ENCODE assay signal across 9 mouse cellular contexts in the genomic region with DNA sequence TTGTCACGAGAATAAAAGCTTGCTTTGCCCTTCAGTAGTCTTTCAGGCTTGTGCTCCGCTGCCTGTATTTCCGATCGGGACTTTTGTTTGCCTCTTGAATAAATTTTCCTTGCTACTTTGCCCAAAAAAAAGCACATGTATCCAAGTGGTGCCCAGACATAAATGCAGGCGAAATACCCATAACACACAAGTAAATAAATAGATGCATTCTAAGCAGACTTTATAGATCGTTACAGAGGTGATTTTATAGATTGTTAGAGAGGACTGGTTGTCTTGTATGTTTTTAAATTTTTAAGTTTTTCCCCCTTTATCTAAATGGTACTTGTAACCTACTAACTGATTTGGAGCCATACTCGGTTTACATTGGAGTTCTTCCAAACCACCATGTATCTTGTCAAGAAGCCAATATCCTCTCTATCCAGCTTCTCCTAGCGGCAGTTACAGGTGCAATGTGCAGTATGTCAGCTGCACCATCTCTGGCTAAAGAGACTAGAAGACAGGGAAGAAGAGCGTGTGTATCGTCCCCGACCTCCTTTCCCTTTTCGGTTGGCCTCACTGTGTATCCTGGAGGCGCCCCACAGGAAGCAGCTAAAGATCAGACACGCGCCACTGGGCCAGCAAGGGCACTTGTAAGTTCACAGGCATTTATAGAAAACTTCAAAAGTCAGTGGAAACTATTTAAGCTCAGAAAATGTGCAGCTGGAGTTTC. TPM values are rescaled to one million over a fixed set of nuclear protein-coding genes. Genes with fewer than 3 reads are reported as not detected.
A peak's percentile ranks its signal among the peaks of the same experiment; 100 is the strongest.
DNase-seq lines count a peak whose midpoint lies in the region; ATAC-seq lines count a peak whose summit lies in the region.
"Had no signal": no experiment of that assay in that cellular context is flagged by ENCODE, and none has a peak within 500 bp of the region (broad histone marks: within the 10 kb centered on the region; RNA-seq: fewer than 3 reads in every experiment).

No protein-coding gene starts in this region.

- 43% methylated on average over 15 of the region's 15 CpGs for WGBS in embryonic facial prominence, embryonic 14.5 days
- 56% methylated on average over 15 of the region's 15 CpGs for WGBS in limb, embryonic 11.5 days

- H3K9ac ChIP-seq in embryonic facial prominence, embryonic 14.5 days (ENCODE audit: low read depth, low read length), result no peak overlapping the region
- no peak overlapping the region for H3K9ac ChIP-seq in limb, embryonic 11.5 days (ENCODE audit: low read length)

- no peaks in the 10 kb centered on the region for H3K9me3 ChIP-seq in embryonic facial prominence, embryonic 14.5 days (ENCODE audit: control insufficient read depth, low read length)
- H3K9me3 ChIP-seq in limb, embryonic 11.5 days (ENCODE audit: control insufficient read depth, low read length), result no peaks in the 10 kb centered on the region

- no peak for ATAC-seq in cerebellum, adult (ENCODE audit: insufficient number of reproducible peaks, low FRiP score, low TSS enrichment)
- 0 out of 2 replicates have a peak, but pooled peaks have one; percentile 41 for ATAC-seq in embryonic facial prominence, embryonic 14.5 days (ENCODE audit: low read depth)
- no peak for ATAC-seq in limb, embryonic 11.5 days (ENCODE audit: insufficient number of reproducible peaks, low FRiP score, low TSS enrichment, low read depth)

- H3K4me2 ChIP-seq in embryonic facial prominence, embryonic 14.5 days (ENCODE audit: low read depth, low read length), result peak overlapping the region; percentile 34
- no peak overlapping the region for H3K4me2 ChIP-seq in limb, embryonic 11.5 days (ENCODE audit: low read depth, severe bottlenecking)

- no peaks in the 10 kb centered on the region for H3K27me3 ChIP-seq in embryonic facial prominence, embryonic 14.5 days (replicated peaks; ENCODE audit: control insufficient read depth, insufficient read depth, low read length)
- no peaks in the 10 kb centered on the region for H3K27me3 ChIP-seq in limb, embryonic 11.5 days (ENCODE audit: control insufficient read depth, insufficient read depth, low read length)
- H3K27me3 ChIP-seq in splenic B cell, adult 2 months (ENCODE audit: control insufficient read depth, insufficient read depth, low read length, poor library complexity, severe bottlenecking), result no peaks in the 10 kb centered on the region

- peak; percentile 23 for DNase-seq in cerebellum, adult 8-10 months
- DNase-seq in A20 (ENCODE audit: low read depth, low spot score), result peak; percentile 23
- DNase-seq in embryonic facial prominence, embryonic 14.5 days (ENCODE audit: low spot score), result peak; percentile 56
- peak; percentile 29 for DNase-seq in limb, embryonic 11.5 days (ENCODE audit: low spot score)
- DNase-seq in splenic B cell, adult 2 months (ENCODE audit: low read depth, low spot score), result peak; percentile 50
- DNase-seq in gastrocnemius, postnatal 4 days (ENCODE audit: low spot score in 2 of 2), result no peak
- DNase-seq in left cerebral cortex, postnatal 36 days (ENCODE audit: low spot score in 2 of 2), result no peak

- H3K4me1 ChIP-seq in embryonic facial prominence, embryonic 14.5 days (ENCODE audit: control insufficient read depth, insufficient read depth, low read length), result peaks cover 8% of the 10 kb centered on the region
- H3K4me1 ChIP-seq in limb, embryonic 11.5 days (ENCODE audit: control insufficient read depth, insufficient read depth, low read length), result peaks cover 3% of the 10 kb centered on the region; the same call in 1 of the 2 replicates

- H3K27ac ChIP-seq in embryonic facial prominence, embryonic 14.5 days (replicated peaks; ENCODE audit: low read depth, low read length), result no peak overlapping the region
- no peak overlapping the region for H3K27ac ChIP-seq in limb, embryonic 11.5 days (replicated peaks; ENCODE audit: low read depth, low read length)
- H3K27ac ChIP-seq: heart, adult 2 months had no signal

- intact Hi-C loops in left cerebral cortex, postnatal 36 days (cut with DNase I), result no loop called here

- no peak overlapping the region for H3K4me3 ChIP-seq in embryonic facial prominence, embryonic 14.5 days (ENCODE audit: low read depth, low read length)
- H3K4me3 ChIP-seq in limb, embryonic 11.5 days (ENCODE audit: low read depth, low read length), result no peak overlapping the region
- H3K4me3 ChIP-seq: heart, adult 2 months had no signal

- no peaks in the 10 kb centered on the region for H3K36me3 ChIP-seq in embryonic facial prominence, embryonic 14.5 days (ENCODE audit: control insufficient read depth, insufficient read depth, low read length)
- H3K36me3 ChIP-seq in limb, embryonic 11.5 days (ENCODE audit: control insufficient read depth, insufficient read depth, low read length), result no peaks in the 10 kb centered on the region
- H3K36me3 ChIP-seq in splenic B cell, adult 2 months (ENCODE audit: control insufficient read depth, insufficient read depth, low read length, poor library complexity, severe bottlenecking), result no peaks in the 10 kb centered on the region

RNA-seq across cellular contexts. Expression of gene 9530077C05Rik, which starts 18.4 kb away (rescaled TPM):
- 4.9 and 5.1 TPM in 2 replicates for polyA plus RNA-seq in embryonic facial prominence, embryonic 14.5 days (2014; fragmentation: Nextera tagmentation; extraction: Ambion mirVana)
- polyA plus RNA-seq in limb, embryonic 11.5 days (2014; fragmentation: Nextera tagmentation; extraction: Ambion mirVana), result 6.9 and 8.8 TPM in 2 replicates
- total RNA-seq in gastrocnemius, postnatal 4 days (2021), result under 1 TPM; 0.69 to 0.83 TPM
- total RNA-seq in left cerebral cortex, postnatal 36 days (2021), result 1 to 10 TPM; 6.9 to 7.9 TPM

RNA-seq across cellular contexts. Expression of gene Gm17545, which starts 24.4 kb away (rescaled TPM):
- not detected in 2 replicates for polyA plus RNA-seq in embryonic facial prominence, embryonic 14.5 days (2014; fragmentation: Nextera tagmentation; extraction: Ambion mirVana)
- polyA plus RNA-seq in limb, embryonic 11.5 days (2014; fragmentation: Nextera tagmentation; extraction: Ambion mirVana), result not detected in 2 replicates
- not detected for total RNA-seq in gastrocnemius, postnatal 4 days (2021)
- total RNA-seq in left cerebral cortex, postnatal 36 days (2021), result not detected
- total RNA-seq: heart, adult 2 months had no signal
- polyA plus RNA-seq: heart, adult 2 months had no signal

RNA-seq across cellular contexts. Expression of gene Rp9, which starts 39.9 kb away (rescaled TPM):
- 60.7 and 61.5 TPM in 2 replicates for polyA plus RNA-seq in embryonic facial prominence, embryonic 14.5 days (2014; fragmentation: Nextera tagmentation; extraction: Ambion mirVana)
- 62.7 TPM in 2 replicates for polyA plus RNA-seq in limb, embryonic 11.5 days (2014; fragmentation: Nextera tagmentation; extraction: Ambion mirVana)
- 10 to 100 TPM; 36.1 to 38.4 TPM for total RNA-seq in gastrocnemius, postnatal 4 days (2021)
- 10 to 100 TPM; 43.4 to 43.5 TPM for total RNA-seq in left cerebral cortex, postnatal 36 days (2021)

RNA-seq across cellular contexts. Expression of gene Anln, which starts 40.7 kb away (rescaled TPM):
- polyA plus RNA-seq in embryonic facial prominence, embryonic 14.5 days (2014; fragmentation: Nextera tagmentation; extraction: Ambion mirVana), result 38.7 and 46.2 TPM in 2 replicates
- polyA plus RNA-seq in limb, embryonic 11.5 days (2014; fragmentation: Nextera tagmentation; extraction: Ambion mirVana), result 54.4 and 56.1 TPM in 2 replicates
- total RNA-seq in gastrocnemius, postnatal 4 days (2021), result 10 to 100 TPM; 25.9 to 26.3 TPM
- total RNA-seq in left cerebral cortex, postnatal 36 days (2021), result 10 to 100 TPM; 12.1 to 12.5 TPM

RNA-seq across cellular contexts. Expression of gene Bbs9, which starts 45.8 kb away (rescaled TPM):
- 13.2 and 13.4 TPM in 2 replicates for polyA plus RNA-seq in embryonic facial prominence, embryonic 14.5 days (2014; fragmentation: Nextera tagmentation; extraction: Ambion mirVana)
- polyA plus RNA-seq in limb, embryonic 11.5 days (2014; fragmentation: Nextera tagmentation; extraction: Ambion mirVana), result 15.5 and 15.9 TPM in 2 replicates
- 10 to 100 TPM; 14.0 to 17.5 TPM for total RNA-seq in gastrocnemius, postnatal 4 days (2021)
- 10 to 100 TPM; 36.7 to 37.6 TPM for total RNA-seq in left cerebral cortex, postnatal 36 days (2021)

Comparison
In these comparisons a context has a peak if more than half of its experiments do, and no peak if none do; other contexts are left out.
1. DNase-seq: peak in cerebellum, adult 8-10 months (single experiment), A20 (single experiment), embryonic facial prominence, embryonic 14.5 days (single experiment), limb, embryonic 11.5 days (single experiment) and splenic B cell, adult 2 months (single experiment); none in gastrocnemius, postnatal 4 days (0 of 2) and left cerebral cortex, postnatal 36 days (0 of 2).
2. RNA of gene 9530077C05Rik, which starts 18.4 kb away (total RNA-seq): 6.9 to 7.9 TPM in left cerebral cortex, postnatal 36 days; 0.69 to 0.83 TPM in gastrocnemius, postnatal 4 days; every median in the first group is over 4 times any median in the second.